Mouse (Mus musculus): ENCODE results near the gene Nfib.

DNA sequence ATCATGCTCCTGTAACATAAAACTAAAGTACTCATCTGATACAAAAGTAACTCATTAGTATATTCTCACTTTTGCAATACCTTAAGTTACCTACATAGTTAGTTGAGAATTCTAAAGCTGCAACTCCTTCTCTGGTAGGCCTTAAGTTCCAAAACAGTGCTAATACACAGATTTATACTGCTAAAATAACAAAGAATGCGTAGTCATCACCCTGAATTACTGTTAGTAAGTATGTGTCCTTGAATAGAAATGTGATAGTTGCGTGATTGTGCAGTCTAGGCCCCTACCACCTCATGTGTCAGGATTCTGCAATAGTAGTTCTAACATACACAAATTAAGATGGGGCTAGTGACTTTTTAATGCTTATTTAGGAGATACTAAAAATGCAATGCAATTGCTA lies 202.9 kb downstream of the Nfib start:
- TF ChIP-seq CTCF (IDR thresholded peaks at IDR 0.05; ENCODE audit: low read depth, low read length) (no peak), TAL1 (conservative IDR thresholded peaks at IDR 0.05; ENCODE audit: low read depth, low read length) (no peak), POLR2AphosphoS5 (IDR thresholded peaks at IDR 0.05; ENCODE audit: insufficient replicate concordance, low read depth, low read length) (no peak)

Data from G1E (cell line).